Mouse (Mus musculus): ENCODE data around the gene Zfp706.

The Zfp706 gene

DNA sequence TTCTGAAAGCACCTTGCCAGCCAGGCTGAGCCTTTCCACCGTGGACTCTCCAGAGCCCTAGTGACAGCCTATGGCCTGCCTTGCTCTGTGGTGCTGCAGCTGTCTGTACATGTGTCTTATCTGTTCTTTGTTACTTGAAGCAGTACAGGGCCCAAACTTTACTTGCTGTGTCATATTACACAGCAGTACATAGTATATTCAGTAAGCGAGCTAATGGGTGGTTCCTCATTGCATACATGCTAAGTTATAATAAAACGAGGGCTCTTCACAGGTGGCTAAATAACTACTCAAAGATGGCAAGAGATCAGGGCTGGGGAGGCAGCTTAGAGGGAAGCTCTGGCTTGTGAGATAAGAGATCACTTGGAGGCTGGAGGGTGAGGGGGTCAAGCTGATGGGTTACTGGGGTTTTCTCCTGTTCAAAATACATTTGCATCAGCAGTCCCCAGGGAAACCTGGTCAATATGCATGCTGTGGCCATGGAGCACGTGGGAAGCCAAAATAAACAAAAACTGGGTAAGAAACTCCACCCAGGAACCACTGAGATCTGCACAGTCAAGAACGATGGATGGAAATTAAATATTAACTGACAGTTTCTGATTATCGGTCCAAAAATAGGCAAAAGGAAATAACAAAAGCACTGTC lies 32.8 kb downstream of the Zfp706 start:
- no peak for TF ChIP-seq GATA4 (IDR thresholded peaks at IDR 0.05; ENCODE audit: insufficient replicate concordance, low read length)

DNA sequence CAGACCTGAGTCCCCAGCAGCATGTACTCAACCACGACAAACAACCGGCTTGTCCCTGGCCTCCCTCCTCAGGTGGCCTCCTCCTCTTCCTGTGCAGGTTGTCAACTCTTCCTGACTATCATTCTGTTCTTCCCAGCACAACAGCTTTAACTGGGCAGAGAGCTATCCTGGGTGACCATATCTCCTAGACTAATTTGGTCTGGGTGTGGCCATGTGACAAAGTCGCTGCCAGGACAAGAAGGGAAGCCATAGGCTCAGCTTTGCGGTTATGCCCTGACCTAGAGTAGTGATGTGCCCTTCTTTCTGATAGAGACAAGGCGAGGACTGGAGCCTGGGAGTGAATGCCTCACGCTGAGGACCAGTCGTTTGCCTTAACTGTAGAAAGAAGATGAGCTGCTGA lies 33.9 kb downstream of the Zfp706 start:
- no peak for TF ChIP-seq GATA4 (IDR thresholded peaks at IDR 0.05; ENCODE audit: insufficient replicate concordance, low read length)

DNA sequence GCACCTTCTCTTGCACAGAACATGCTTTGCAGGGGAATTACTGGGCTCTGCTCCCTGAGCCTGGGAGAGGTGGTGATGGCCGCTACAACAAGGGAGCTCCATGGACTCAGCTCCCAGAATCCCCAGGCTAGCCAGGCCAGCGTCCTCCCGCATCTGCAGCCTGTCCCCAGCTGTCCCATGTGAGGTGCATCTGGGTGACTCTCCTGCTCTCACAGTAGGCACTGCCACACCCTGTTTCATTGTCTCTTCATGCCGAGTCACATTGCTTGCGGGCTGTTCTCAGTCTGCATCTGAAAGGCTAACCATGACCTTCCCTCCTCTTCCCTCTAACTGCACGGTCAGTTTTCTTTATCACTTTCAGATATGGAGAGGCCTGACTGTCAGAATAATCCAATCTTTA lies 34.3 kb downstream of the Zfp706 start:
- TF ChIP-seq GATA4 (IDR thresholded peaks at IDR 0.05; ENCODE audit: insufficient replicate concordance, low read length): no peak

- TF ChIP-seq GATA4 (IDR thresholded peaks at IDR 0.05; ENCODE audit: insufficient replicate concordance, low read length): no peak
Observed at GRCm38 (mm10) chr15:36969794-36970193, 37.8 kb downstream of the Zfp706 start.

DNA sequence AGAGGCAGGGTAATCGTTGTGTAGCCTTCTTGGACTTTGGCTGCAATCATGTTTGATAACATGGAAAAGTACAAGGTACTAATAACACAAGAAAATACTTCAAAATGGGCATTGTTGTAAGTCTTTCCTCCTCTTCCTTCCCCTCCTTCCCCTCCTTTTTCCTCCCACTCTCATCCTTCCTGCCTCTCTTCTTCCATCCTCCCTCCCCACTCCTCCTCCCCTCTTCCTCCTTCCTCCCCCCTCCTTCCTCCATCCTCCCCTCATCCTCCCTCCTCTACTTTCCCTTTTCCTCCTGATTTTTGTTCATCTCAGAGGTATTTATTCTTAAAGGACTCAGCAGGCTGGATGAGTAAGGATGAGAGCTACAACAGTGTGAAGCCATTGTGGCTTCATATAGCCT lies 39.3 kb downstream of the Zfp706 start:
- TF ChIP-seq GATA4 (IDR thresholded peaks at IDR 0.05; ENCODE audit: insufficient replicate concordance, low read length): no peak

GRCm38 (mm10) chr15:36967381-36968211 lies 40.0 kb downstream of the Zfp706 start:
- TF ChIP-seq GATA4 (IDR thresholded peaks at IDR 0.05; ENCODE audit: insufficient replicate concordance, low read length): no peak

DNA sequence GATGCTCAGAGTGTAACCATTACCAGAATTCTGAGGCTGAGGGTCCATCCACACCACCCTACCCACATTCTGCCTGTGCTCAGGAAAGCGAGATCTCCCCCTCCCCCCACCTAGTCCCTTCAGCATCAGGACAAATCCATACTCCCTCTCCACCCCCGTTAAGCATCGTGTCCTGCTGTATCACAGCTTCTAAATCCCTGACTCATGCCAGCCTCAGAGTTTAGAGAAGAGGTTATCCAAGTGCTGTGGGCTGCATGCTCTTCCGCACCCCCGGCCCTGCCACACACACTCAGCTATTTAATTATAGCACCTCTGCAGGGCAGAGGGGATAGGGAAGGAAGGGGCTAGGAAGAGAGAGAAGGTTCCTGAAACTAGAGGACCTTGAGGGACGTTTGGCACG lies 40.6 kb downstream of the Zfp706 start:
- no peak for TF ChIP-seq GATA4 (IDR thresholded peaks at IDR 0.05; ENCODE audit: insufficient replicate concordance, low read length)

DNA sequence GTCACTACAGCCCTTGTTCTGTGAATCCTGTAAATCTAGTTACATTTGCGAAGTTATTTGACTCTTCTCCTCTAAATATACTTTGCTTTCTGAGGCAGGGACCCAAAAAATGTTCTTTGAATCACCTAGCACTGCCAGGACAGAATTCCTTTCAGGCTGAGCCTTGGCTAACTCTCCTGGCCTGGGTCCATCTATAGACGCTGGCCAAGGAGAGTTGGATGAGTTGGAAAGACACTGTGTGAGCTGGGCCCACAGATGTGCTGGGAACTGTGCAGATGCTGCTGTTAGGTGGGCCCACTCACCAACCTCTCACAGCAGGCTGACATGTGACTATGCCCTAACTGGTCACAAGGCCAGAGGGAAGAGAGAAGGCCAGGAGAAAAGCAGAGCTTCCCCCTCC lies 41.1 kb downstream of the Zfp706 start:
- TF ChIP-seq GATA4 (IDR thresholded peaks at IDR 0.05; ENCODE audit: insufficient replicate concordance, low read length): no peak

- no peak for TF ChIP-seq GATA4 (IDR thresholded peaks at IDR 0.05; ENCODE audit: insufficient replicate concordance, low read length)
Observed at GRCm38 (mm10) chr15:36965743-36966142, 41.8 kb downstream of the Zfp706 start.

GRCm38 (mm10) chr15:36962931-36963330 lies 44.6 kb downstream of the Zfp706 start:
- TF ChIP-seq GATA4 (IDR thresholded peaks at IDR 0.05; ENCODE audit: insufficient replicate concordance, low read length): no peak

- TF ChIP-seq GATA4 (IDR thresholded peaks at IDR 0.05; ENCODE audit: insufficient replicate concordance, low read length): no peak
Observed at GRCm38 (mm10) chr15:36960876-36961237, 46.7 kb downstream of the Zfp706 start.

DNA sequence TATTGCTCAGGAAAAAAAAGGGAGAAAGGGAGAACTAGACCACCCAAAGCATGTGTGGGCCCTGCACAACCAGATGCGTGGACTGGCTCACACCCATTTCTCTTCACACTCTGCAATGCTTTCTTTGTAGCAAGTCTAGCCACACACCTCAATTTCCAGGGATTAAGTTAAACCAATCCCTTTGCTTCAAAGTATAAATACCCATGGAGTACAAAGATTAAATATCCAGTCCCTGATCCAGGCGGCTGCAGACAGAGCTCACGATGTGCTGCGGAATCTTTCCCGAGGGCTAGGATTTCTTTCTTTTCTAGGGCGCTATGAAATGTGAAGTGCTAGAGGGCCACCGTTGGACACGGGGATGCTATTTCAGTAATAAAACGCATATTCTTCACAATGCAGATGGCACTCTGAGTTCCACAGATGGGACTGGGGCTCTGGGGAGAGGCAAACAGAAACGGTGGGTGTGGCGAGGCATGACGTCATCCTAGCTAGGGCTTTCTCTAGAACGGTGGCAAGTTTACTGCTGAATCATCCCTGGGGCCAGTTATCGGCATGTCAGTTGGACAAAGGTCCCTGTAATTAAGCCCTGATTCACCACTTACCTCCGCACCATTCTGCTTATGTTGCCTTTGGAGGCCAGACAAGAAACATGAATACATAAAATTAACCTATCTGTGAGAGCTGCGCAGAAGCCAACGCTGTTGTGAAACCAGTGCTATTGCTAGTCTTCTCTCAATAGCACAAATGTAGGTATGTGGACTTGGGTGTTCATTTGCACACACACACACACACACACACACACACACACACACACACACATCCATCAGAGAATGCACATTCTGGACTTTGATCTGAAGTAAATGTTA lies 47.3 kb downstream of the Zfp706 start:
- no peak for TF ChIP-seq GATA4 (IDR thresholded peaks at IDR 0.05; ENCODE audit: insufficient replicate concordance, low read length)

DNA sequence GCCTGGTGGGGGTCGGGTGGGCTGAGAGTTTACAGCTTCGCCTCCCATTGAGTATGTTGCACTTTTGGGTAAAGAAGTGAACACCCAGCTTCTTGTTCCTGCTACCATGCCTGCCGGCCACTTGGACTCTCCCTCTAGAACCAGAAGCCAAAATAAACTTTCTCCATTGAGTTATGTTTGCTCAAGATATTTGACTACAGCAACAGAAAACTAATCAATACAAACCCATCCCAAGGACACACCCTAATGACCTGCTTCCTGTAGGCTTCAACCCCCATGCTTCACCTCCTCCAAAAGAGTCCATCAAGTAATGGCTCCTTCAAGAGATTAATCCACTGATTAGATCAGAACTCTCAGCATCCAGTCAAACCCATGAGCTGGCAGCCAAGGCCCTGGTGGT lies 51.4 kb downstream of the Zfp706 start:
- no peak for TF ChIP-seq GATA4 (IDR thresholded peaks at IDR 0.05; ENCODE audit: insufficient replicate concordance, low read length)

DNA sequence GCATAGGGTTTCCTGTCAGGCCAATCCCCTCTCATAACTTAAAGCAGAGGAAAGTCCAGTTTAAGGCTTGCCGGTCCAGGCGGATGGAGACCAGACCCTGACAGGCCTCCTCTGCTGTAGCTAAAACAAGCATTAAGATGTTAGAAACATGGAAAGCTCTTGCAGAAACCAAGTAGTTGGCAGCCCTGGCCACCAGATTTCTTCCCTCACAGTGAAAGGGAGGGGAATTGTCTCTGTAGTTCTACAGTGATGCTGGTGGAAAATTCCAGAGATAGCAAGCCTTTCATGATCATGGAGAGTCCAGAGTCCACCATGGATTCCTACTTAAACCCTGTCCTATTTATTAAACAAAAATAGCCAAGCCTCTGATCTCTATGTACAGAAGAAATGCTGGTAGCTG lies 57.3 kb downstream of the Zfp706 start:
- no peak for TF ChIP-seq GATA4 (IDR thresholded peaks at IDR 0.05; ENCODE audit: insufficient replicate concordance, low read length)

DNA sequence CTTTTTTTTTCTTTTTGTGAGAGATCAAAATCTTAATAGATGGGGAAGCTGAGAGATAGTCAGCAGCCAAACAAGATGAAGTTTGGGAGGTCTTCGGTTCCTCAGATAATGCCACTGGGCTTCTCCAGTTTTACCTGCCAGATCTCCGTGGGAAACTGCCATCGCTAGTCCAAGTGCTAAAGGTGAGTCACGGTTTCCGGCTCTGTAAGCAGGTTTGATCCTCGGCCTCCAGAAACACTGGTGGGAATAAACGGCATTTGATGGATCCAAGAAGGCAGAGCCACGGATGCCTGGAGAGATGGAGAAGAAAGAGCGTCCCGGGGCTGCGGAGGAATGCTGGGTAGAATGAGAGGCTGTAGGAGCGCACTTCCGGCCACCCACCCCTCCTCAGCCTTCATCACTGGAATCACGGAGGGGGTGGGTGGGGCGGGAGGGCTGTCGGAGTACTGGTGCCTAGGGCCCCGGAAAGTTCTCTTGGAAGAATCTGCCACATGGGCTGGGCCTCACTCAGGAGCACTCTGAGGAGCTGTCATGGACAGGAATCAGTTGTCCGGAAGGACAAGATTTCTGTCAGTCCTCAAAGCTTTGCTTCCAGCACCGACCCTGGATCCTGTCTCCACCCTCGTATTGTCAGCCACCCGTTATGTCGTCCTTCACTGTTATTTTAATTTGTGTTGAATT lies 58.6 kb downstream of the Zfp706 start:
- no peak for TF ChIP-seq GATA4 (IDR thresholded peaks at IDR 0.05; ENCODE audit: insufficient replicate concordance, low read length)

All from liver, adult (tissue).